Mouse (Mus musculus) cortical plate, adult 2 months (tissue): ENCODE results near the gene Scap. TPM values are rescaled to one million over a fixed set of nuclear protein-coding genes. Genes with fewer than 3 reads are reported as not detected.

Experiments
- H3K27ac ChIP-seq: fragments of 200-500 bp; 2 replicates; pipeline ENCODE4 v1.5.1; 2012; ENCODE audit warnings: low read length, control low read depth, inconsistent platforms; ENCODE audit not compliant: insufficient read depth
- H3K4me1 ChIP-seq: fragments of 200-500 bp; 2 replicates; pipeline ENCODE4 v1.6.1; 2011; ENCODE audit warnings: low read length; ENCODE audit not compliant: control insufficient read depth, insufficient read depth
- H3K4me3 ChIP-seq: fragments of 200-500 bp; 2 replicates; pipeline ENCODE4 v1.5.1; 2011; ENCODE audit warnings: mild to moderate bottlenecking, low read length, control low read depth; ENCODE audit not compliant: insufficient read depth
- CTCF ChIP-seq: fragments of 200-500 bp; IDR thresholded peaks from 2 replicates; pipeline ENCODE4 v1.5.1; 2011; ENCODE audit warnings: mild to moderate bottlenecking, control low read depth, low read length; ENCODE audit not compliant: insufficient read depth; ENCODE audit errors: extremely low read depth
- POLR2A ChIP-seq: fragments of 200-500 bp; IDR thresholded peaks from 2 replicates; pipeline ENCODE4 v1.6.1; 2011; ENCODE audit warnings: mild to moderate bottlenecking, low read length, control low read depth; ENCODE audit not compliant: insufficient read depth; ENCODE audit errors: extremely low read depth
- polyA plus RNA-seq: library from polyadenylated mRNA; depleted of rRNA; stranded (reverse); fragments of >200 nt; gene quantifications from 2 replicates; pipeline ENCODE4 v1.2.3, GENCODE M21; 2012; rRNA removed

Gene Scap
- 41.7 and 44.6 TPM in 2 replicates for polyA plus RNA-seq

GRCm38 (mm10) chr9:110333135-110333895 is at the start of gene Scap:
TSS of gene Scap (plus strand) at chr9:110333288.
- Histone ChIP-seq H3K4me3 (peak within 1 kb of the TSS; percentile 83), H3K4me1 (peaks cover 6% of the 10 kb centered on the region), H3K27ac (no peak within 1 kb of the TSS)
- TF ChIP-seq CTCF (peak; percentile 90), POLR2A (no peak)

- no peak overlapping the region for H3K27ac ChIP-seq
These were observed 48.9 kb upstream of the Scap start for GRCm38 (mm10) chr9:110284075-110284697.

GRCm38 (mm10) chr9:110287321-110287924 is 45.7 kb upstream of the Scap start:
- H3K4me3 ChIP-seq = no peak overlapping the region
- TF ChIP-seq CTCF (no peak), POLR2A (no peak)
- peak overlapping the region; percentile 48; the same call in 1 of the 2 replicates for H3K27ac ChIP-seq
- H3K4me1 ChIP-seq = no peaks in the 10 kb centered on the region

More at GRCm38 (mm10) chr9:110284075-110284697, 48.9 kb upstream of the Scap start:
- no peak for TF ChIP-seq CTCF
- no peaks in the 10 kb centered on the region for H3K4me1 ChIP-seq
- no peak overlapping the region for H3K4me3 ChIP-seq

- H3K27ac ChIP-seq = no peak overlapping the region
- peak overlapping the region; percentile 7 for H3K4me3 ChIP-seq
- no peaks in the 10 kb centered on the region for H3K4me1 ChIP-seq
- TF ChIP-seq CTCF (no peak), POLR2A (no peak)
These were observed 39.8 kb upstream of the Scap start for GRCm38 (mm10) chr9:110293254-110293718.

GRCm38 (mm10) chr9:110293873-110294415 is 39.1 kb upstream of the Scap start:
- Histone ChIP-seq H3K4me1 (no peaks in the 10 kb centered on the region), H3K4me3 (peak overlapping the region; percentile 7), H3K27ac (peak overlapping the region; percentile 11; the same call in 1 of the 2 replicates)
- TF ChIP-seq POLR2A (peak; percentile 55; the same call in 1 of the 2 replicates), CTCF (no peak)

GRCm38 (mm10) chr9:110294786-110295185 is 38.3 kb upstream of the Scap start:
- no peaks in the 10 kb centered on the region for H3K4me1 ChIP-seq

DNA sequence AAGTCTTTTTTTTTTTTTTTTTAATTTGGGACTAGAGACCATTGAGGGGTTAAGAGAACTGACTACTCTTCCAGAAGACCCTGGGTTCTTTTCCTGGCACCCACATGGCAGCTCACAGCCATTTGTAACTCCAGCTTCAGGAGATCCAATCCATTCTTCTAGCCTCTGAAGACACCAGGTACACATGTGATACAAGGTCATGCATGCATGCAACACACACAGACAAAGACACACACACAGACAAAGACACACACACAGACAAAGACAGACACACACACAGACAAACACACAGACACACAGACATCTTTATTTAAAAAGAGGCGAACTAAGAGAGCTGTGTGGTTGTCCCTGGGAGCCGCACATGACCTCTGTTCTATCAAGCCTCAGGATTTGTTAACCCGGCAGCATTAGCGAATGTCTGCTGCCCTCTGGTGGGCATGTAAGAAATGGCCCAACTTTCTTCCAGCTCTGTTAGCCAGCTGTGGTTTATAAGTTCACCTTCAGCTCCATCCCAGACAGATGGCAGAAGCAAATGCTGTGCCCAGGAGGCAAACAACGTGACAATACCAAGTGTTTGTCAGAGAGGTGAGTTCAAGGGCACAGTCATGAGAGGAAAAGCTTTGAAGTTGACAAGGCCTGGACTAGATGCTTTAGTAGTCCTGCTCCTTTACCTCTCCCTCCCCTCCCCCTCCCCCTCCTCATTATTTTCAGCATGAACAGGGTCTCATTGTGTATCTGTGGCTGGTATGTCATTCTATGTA is 36.0 kb upstream of the Scap start:
- no peak overlapping the region for H3K27ac ChIP-seq
- TF ChIP-seq POLR2A = no peak
- TF ChIP-seq CTCF = peak; percentile 96
- no peaks in the 10 kb centered on the region for H3K4me1 ChIP-seq
- H3K4me3 ChIP-seq = no peak overlapping the region

More at GRCm38 (mm10) chr9:110294786-110295185, 38.3 kb upstream of the Scap start:
- H3K27ac ChIP-seq = no peak overlapping the region
- TF ChIP-seq POLR2A = no peak
- TF ChIP-seq CTCF = no peak
- H3K4me3 ChIP-seq = no peak overlapping the region

GRCm38 (mm10) chr9:110304516-110304915 is 28.6 kb upstream of the Scap start:
- TF ChIP-seq CTCF = 0 out of 2 replicates have a peak, but pooled peaks have one; percentile 13
- no peak for TF ChIP-seq POLR2A
- H3K27ac ChIP-seq = peak overlapping the region; percentile 20; the same call in 1 of the 2 replicates
- no peaks in the 10 kb centered on the region for H3K4me1 ChIP-seq
- H3K4me3 ChIP-seq = peak overlapping the region; percentile 41

- H3K4me3 ChIP-seq = peak within 1 kb of the TSS; percentile 41
- TF ChIP-seq POLR2A (peak; percentile 100), CTCF (no peak)
- H3K27ac ChIP-seq = peak within 1 kb of the TSS; percentile 32
- no peaks in the 10 kb centered on the region for H3K4me1 ChIP-seq
These were observed 28.0 kb upstream of the Scap start, which contains the start of gene Elp6 for GRCm38 (mm10) chr9:110304969-110305651. TSS of gene Elp6 (plus strand) at chr9:110305173.
